Mouse (Mus musculus) stomach, postnatal 0 days (tissue): ENCODE measurements around the gene Ccdc141.

Experiments
- CTCF ChIP-seq: IDR thresholded peaks from 2 replicates; pipeline ENCODE4 v1.5.1; 2016; ENCODE audit warnings: antibody characterized with exemption, low read depth, mild to moderate bottlenecking, moderate library complexity
- EP300 ChIP-seq: optimal IDR thresholded peaks from 2 replicates; pipeline ENCODE3; 2016; ENCODE audit warnings: antibody characterized with exemption

GRCm38 (mm10) chr2:77196819-77197218 lies 26.4 kb upstream of the Ccdc141 start:
- TF ChIP-seq EP300 (no peak), CTCF (no peak)
